Mouse (Mus musculus) forebrain, embryonic 16.5 days (tissue): ENCODE measurements at regions not wholly inside any gene's neighbourhood (a gene's known extent, or its start where the extent isn't known, plus 50 kb on each side); places are given as distances from the start of the nearest gene placed in this dataset.

Experiments used
- ATAC-seq: fragments of 200-750 bp; cut with Nextera tagmentation; 2 replicates; pipeline ENCODE4 v1.8.0; 2017; ENCODE audit warnings: mild to moderate bottlenecking, moderate library complexity
- H3K27ac ChIP-seq: fragments of 300-500 bp; sonication (generic); 2 replicates; pipeline ENCODE4 v1.5.1; 2014; ENCODE audit warnings: low read length, control low read depth
- H3K27me3 ChIP-seq: fragments of 300-500 bp; sonication (generic); replicated peaks from 2 replicates; pipeline ENCODE4 v1.6.1; 2014; ENCODE audit warnings: low read length; ENCODE audit not compliant: control insufficient read depth, insufficient read depth
- H3K36me3 ChIP-seq: fragments of 300-500 bp; sonication (generic); 2 replicates; pipeline ENCODE4 v1.6.1; 2014; ENCODE audit not compliant: control insufficient read depth, insufficient read depth
- H3K4me1 ChIP-seq: fragments of 300-500 bp; sonication (generic); replicated peaks from 2 replicates; pipeline ENCODE4 v1.6.1; 2014; ENCODE audit warnings: low read length; ENCODE audit not compliant: control insufficient read depth, insufficient read depth
- H3K4me2 ChIP-seq: fragments of 300-500 bp; sonication (generic); 2 replicates; pipeline ENCODE4 v1.6.1; 2014; ENCODE audit warnings: mild to moderate bottlenecking, low read length, control low read depth
- H3K4me3 ChIP-seq: fragments of 300-500 bp; sonication (generic); replicated peaks from 2 replicates; pipeline ENCODE4 v1.5.1; 2014; ENCODE audit warnings: mild to moderate bottlenecking, low read length, control low read depth
- H3K9ac ChIP-seq: fragments of 300-500 bp; sonication (generic); replicated peaks from 2 replicates; pipeline ENCODE4 v1.6.1; 2014; ENCODE audit warnings: low read depth, low read length, control low read depth
- H3K9me3 ChIP-seq: fragments of 300-500 bp; sonication (generic); 2 replicates; pipeline ENCODE4 v1.6.1; 2016; ENCODE audit warnings: low read length; ENCODE audit not compliant: control insufficient read depth
- WGBS: fragments of 180-500 bp; shearing (Covaris S2); extraction: QIAGEN DNeasy Blood & Tissue Kit; methylation state at CpG from one replicate; pipeline ENCODE4 v1.1.7; 2014; 5-methylcytosine and 5-hydroxymethylcytosine counted together

- WGBS: 90% methylated on average over 3 of the region's 3 CpGs
- Histone ChIP-seq H3K4me3 (no peak overlapping the region), H3K27ac (no peak overlapping the region), H3K9me3 (0 out of 2 replicates have a peak, but pooled peaks cover 2% of the 10 kb centered on the region), H3K4me2 (no peak overlapping the region), H3K4me1 (no peaks in the 10 kb centered on the region), H3K9ac (no peak overlapping the region), H3K27me3 (no peaks in the 10 kb centered on the region), H3K36me3 (no peaks in the 10 kb centered on the region)
- no peak for ATAC-seq
Observed at GRCm38 (mm10) chr9:116361092-116361491, 185.9 kb upstream of the Tgfbr2 start.

- 81% methylated on average over 7 of the region's 7 CpGs for WGBS
- no peak for ATAC-seq
- no peaks in the 10 kb centered on the region for H3K36me3 ChIP-seq
- no peaks in the 10 kb centered on the region for H3K27me3 ChIP-seq
- H3K4me3 ChIP-seq: no peak overlapping the region
- no peak overlapping the region for H3K4me2 ChIP-seq
- no peaks in the 10 kb centered on the region for H3K9me3 ChIP-seq
- H3K4me1 ChIP-seq: no peaks in the 10 kb centered on the region
- H3K27ac ChIP-seq: no peak overlapping the region
- no peak overlapping the region for H3K9ac ChIP-seq
Observed at GRCm38 (mm10) chr9:116354056-116354732, 179.0 kb upstream of the Tgfbr2 start.

GRCm38 (mm10) chr9:116352801-116353494 lies 177.8 kb upstream of the Tgfbr2 start:
- Histone ChIP-seq H3K4me2 (no peak overlapping the region), H3K27ac (no peak overlapping the region), H3K4me3 (no peak overlapping the region), H3K4me1 (no peaks in the 10 kb centered on the region), H3K9me3 (no peaks in the 10 kb centered on the region), H3K9ac (no peak overlapping the region), H3K27me3 (no peaks in the 10 kb centered on the region), H3K36me3 (no peaks in the 10 kb centered on the region)
- WGBS: 82% methylated on average over 4 of the region's 4 CpGs
- ATAC-seq: no peak

GRCm38 (mm10) chr9:116350804-116351547 lies 175.8 kb upstream of the Tgfbr2 start:
- no peak for ATAC-seq
- no peaks in the 10 kb centered on the region for H3K4me1 ChIP-seq
- no peak overlapping the region for H3K9ac ChIP-seq
- no peak overlapping the region for H3K4me2 ChIP-seq
- H3K36me3 ChIP-seq: no peaks in the 10 kb centered on the region
- WGBS: 67% methylated on average over 10 of the region's 10 CpGs
- no peaks in the 10 kb centered on the region for H3K27me3 ChIP-seq
- no peak overlapping the region for H3K4me3 ChIP-seq
- no peak overlapping the region for H3K27ac ChIP-seq
- no peaks in the 10 kb centered on the region for H3K9me3 ChIP-seq

- H3K4me2 ChIP-seq: no peak overlapping the region
- H3K4me1 ChIP-seq: no peaks in the 10 kb centered on the region
- ATAC-seq: no peak
- H3K27ac ChIP-seq: no peak overlapping the region
- no peak overlapping the region for H3K4me3 ChIP-seq
- H3K9ac ChIP-seq: no peak overlapping the region
- no peaks in the 10 kb centered on the region for H3K36me3 ChIP-seq
- WGBS: 94% methylated on average over 8 of the region's 8 CpGs
- no peaks in the 10 kb centered on the region for H3K27me3 ChIP-seq
- H3K9me3 ChIP-seq: no peaks in the 10 kb centered on the region
Observed at GRCm38 (mm10) chr9:116347021-116347420, 171.9 kb upstream of the Tgfbr2 start.

GRCm38 (mm10) chr9:116346495-116346894 lies 171.3 kb upstream of the Tgfbr2 start:
- no peak overlapping the region for H3K4me3 ChIP-seq
- no peak overlapping the region for H3K4me2 ChIP-seq
- 84% methylated on average over 7 of the region's 7 CpGs for WGBS
- no peaks in the 10 kb centered on the region for H3K36me3 ChIP-seq
- no peak overlapping the region for H3K9ac ChIP-seq
- H3K27ac ChIP-seq: no peak overlapping the region
- ATAC-seq: no peak
- H3K27me3 ChIP-seq: no peaks in the 10 kb centered on the region
- H3K9me3 ChIP-seq: no peaks in the 10 kb centered on the region
- no peaks in the 10 kb centered on the region for H3K4me1 ChIP-seq

GRCm38 (mm10) chr9:116343086-116343481 lies 167.9 kb upstream of the Tgfbr2 start:
- Histone ChIP-seq H3K4me3 (no peak overlapping the region), H3K27ac (no peak overlapping the region), H3K4me2 (no peak overlapping the region), H3K36me3 (no peaks in the 10 kb centered on the region), H3K27me3 (no peaks in the 10 kb centered on the region), H3K9ac (no peak overlapping the region), H3K4me1 (no peaks in the 10 kb centered on the region), H3K9me3 (no peaks in the 10 kb centered on the region; the same call in 1 of the 2 replicates)
- no peak for ATAC-seq
- WGBS: 84% methylated on average over 3 of the region's 3 CpGs

GRCm38 (mm10) chr9:116342446-116343085 lies 167.4 kb upstream of the Tgfbr2 start:
- WGBS: 80% methylated on average over 8 of the region's 8 CpGs
- Histone ChIP-seq H3K4me3 (no peak overlapping the region), H3K27me3 (no peaks in the 10 kb centered on the region)

GRCm38 (mm10) chr9:116342009-116342408 lies 166.8 kb upstream of the Tgfbr2 start:
- Histone ChIP-seq H3K36me3 (no peaks in the 10 kb centered on the region), H3K9ac (no peak overlapping the region), H3K27ac (no peak overlapping the region), H3K27me3 (no peaks in the 10 kb centered on the region), H3K4me1 (no peaks in the 10 kb centered on the region), H3K4me3 (no peak overlapping the region), H3K9me3 (no peaks in the 10 kb centered on the region; the same call in 1 of the 2 replicates), H3K4me2 (no peak overlapping the region)
- WGBS: 70% methylated on average over 4 of the region's 4 CpGs
- ATAC-seq: no peak

More at GRCm38 (mm10) chr9:116342446-116343085, 167.4 kb upstream of the Tgfbr2 start:
- no peaks in the 10 kb centered on the region for H3K4me1 ChIP-seq
- no peaks in the 10 kb centered on the region; the same call in 1 of the 2 replicates for H3K9me3 ChIP-seq
- H3K9ac ChIP-seq: no peak overlapping the region
- no peak overlapping the region for H3K4me2 ChIP-seq
- no peak overlapping the region for H3K27ac ChIP-seq
- no peak for ATAC-seq
- H3K36me3 ChIP-seq: no peaks in the 10 kb centered on the region
